Mouse (Mus musculus): ENCODE data around the gene Rhbdf1.

DNA sequence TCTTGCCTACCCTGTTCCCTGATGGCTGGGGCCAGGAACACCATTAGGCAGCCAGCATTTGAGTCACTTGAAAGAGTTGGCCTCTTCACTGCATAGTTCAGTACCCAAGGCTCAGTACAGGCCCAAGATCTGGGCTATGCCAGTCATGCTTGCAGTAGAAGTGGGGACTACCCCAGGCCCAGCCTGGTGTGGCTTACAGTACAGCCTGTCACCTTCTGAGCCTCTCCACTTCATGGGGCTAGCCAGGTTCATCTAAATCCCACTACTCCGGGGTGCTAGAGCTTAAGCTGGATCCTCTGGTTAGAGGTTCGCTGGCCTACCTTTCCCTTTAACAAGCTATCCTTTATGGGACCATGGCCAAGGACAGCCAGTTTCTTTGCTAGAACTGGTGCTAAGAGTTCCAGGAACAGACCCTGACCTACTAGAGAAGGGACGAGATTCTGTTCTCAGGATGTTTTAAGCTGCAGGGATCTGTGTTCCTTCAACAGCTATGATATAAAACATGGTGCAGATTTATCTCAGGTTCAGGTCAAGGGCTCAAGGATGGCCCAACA, 6.3 kb upstream of the Rhbdf1 start:
- TF ChIP-seq CTCF (IDR thresholded peaks at IDR 0.05) = no peak
- no peak for TF ChIP-seq EP300 (IDR thresholded peaks at IDR 0.05)
